Mouse (Mus musculus) hematopoietic stem cell, adult 5-6 weeks (primary cell): ENCODE data around the gene Cdc42bpb. TPM values are rescaled to one million over a fixed set of nuclear protein-coding genes. Genes with fewer than 3 reads are reported as not detected.

Source experiments
- ATAC-seq, 2 experiments: fragments of 125-278 bp in 1 of 2; replicated peaks in 1 of 2; 2 replicates each; pipeline ENCODE4 v1.8.0; 2016 to 2017; ENCODE audit warnings: inconsistent platforms in 2 of 2, mild to moderate bottlenecking in 2 of 2, moderate number of reproducible peaks in 2 of 2, low read depth in 1 of 2, moderate TSS enrichment in 1 of 2; ENCODE audit not compliant: low FRiP score in 2 of 2, poor library complexity in 2 of 2, severe bottlenecking in 2 of 2, insufficient read depth in 1 of 2, low TSS enrichment in 1 of 2
- total RNA-seq: library from RNA; stranded (forward); fragments of 172-1452, 232-1000 nt; gene quantifications from 2 replicates; pipeline ENCODE4 v1.2.3, GENCODE M21; 2017

Cdc42bpb gene
- total RNA-seq, result 7.2 and 8.0 TPM in 2 replicates

DNA sequence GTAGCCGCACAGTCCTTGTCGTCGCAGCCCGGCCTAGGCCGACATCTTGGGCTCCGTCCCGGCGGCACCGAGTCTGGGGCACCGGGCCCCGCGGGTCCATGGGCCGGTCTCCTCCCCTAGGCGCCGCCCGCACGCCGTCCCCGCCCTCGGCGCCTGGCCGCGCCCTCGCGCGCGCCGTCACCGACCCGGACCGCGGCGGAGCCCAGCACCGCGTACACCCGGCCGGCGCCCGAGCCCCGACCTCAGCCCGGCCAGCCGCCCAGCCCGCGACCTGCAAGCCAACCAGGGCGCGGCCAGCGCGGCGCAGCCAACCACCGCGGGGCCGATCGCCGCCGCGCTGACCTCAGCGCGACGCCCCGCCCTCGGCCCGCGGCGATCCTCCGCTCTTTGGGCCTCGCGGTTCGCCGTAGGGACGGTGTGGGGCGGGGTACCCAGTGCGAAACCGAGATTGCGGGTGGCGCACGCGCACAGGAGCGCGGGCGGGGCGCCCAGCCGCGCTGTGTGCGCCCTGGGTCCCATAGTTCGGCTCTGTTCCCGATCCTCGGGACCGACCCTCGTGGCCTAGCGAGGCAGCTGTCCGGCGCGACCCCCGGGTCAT is at the start of gene Cdc42bpb:
TSS of gene Cdc42bpb (minus strand) at position 343 of the 598 bp plus-strand sequence.
- ATAC-seq, result peak; percentile 44; a peak in 2 of 4 replicates

GRCm38 (mm10) chr12:111425789-111426460 is 48.4 kb upstream of the Cdc42bpb start:
- peak; percentile 37 to 63; a peak in 2 of 4 replicates for ATAC-seq

GRCm38 (mm10) chr12:111425258-111425657 is 47.7 kb upstream of the Cdc42bpb start:
- peak; percentile 39 to 49; a peak in 2 of 4 replicates for ATAC-seq

GRCm38 (mm10) chr12:111424547-111424946 is 47.0 kb upstream of the Cdc42bpb start:
- no peak for ATAC-seq

- ATAC-seq, result no peak
Measured at GRCm38 (mm10) chr12:111423570-111424129, 46.1 kb upstream of the Cdc42bpb start.

DNA sequence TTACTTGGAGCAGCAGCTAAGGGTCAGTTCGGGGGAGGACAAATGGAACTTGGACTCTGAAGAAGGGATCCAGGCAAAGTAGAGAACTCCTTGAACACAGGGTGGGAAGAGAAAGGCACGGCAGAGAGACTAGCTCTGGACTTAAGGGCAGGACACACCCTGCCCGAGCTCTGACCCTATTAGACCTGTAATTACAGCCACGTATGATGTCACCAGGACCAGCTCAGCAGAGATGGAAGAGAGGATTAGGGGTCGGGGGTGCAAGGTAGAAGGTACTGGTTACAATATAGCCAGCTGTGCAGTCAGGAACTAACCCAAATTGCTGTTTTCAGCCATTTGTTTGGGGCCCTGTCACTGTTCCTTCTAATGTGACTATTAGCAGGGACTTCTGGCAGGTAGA is 45.3 kb upstream of the Cdc42bpb start:
- ATAC-seq, result no peak

DNA sequence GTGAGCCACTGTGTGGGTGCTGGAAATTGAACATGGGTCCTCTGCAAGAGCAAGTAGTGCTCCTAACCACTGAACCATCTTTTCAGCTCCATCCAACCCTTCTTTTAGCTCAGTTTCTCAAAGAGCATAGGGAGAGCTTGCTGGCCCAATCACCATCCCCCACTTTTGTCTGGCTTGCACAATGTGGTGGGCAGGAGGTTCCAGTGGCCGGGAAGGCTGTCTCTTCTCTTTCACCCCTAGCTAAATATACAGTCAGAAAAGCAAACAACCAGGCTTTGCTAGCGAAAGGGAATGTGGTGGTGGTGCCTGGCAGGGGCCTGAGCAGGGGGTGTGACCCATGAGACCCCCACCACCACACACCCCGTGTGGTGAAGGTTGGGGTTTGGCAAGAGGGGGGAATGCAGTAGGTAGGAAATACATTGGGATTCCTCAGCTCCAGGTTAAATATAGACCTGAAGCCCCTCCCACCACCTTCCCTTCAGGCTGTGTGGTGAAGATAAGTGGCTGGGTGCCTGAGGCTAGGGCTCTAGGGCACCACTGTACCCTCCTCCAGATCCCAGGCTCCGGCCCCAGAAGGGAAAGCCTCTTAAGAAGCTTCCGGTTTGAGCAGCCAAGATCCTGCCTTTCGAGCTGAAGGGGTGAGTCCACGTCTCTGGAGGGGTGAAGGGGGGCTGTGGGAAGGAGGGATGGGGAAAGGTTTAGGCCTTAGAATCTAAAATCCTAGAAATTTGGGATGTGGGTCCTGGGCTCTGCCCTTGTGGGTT is 43.6 kb upstream of the Cdc42bpb start:
- ATAC-seq, result no peak

- no peak for ATAC-seq
Measured at GRCm38 (mm10) chr12:111419918-111420317, 42.4 kb upstream of the Cdc42bpb start.

GRCm38 (mm10) chr12:111416921-111417779 is 39.6 kb upstream of the Cdc42bpb start, which contains the start of gene Exoc3l4:
Exoc3l4 (plus strand) TSS chr12:111417017.
- ATAC-seq, result peak; percentile 14 to 15; a peak in 2 of 4 replicates

GRCm38 (mm10) chr12:111413300-111413699 is 35.8 kb upstream of the Cdc42bpb start:
- ATAC-seq, result peak; percentile 82 to 93

DNA sequence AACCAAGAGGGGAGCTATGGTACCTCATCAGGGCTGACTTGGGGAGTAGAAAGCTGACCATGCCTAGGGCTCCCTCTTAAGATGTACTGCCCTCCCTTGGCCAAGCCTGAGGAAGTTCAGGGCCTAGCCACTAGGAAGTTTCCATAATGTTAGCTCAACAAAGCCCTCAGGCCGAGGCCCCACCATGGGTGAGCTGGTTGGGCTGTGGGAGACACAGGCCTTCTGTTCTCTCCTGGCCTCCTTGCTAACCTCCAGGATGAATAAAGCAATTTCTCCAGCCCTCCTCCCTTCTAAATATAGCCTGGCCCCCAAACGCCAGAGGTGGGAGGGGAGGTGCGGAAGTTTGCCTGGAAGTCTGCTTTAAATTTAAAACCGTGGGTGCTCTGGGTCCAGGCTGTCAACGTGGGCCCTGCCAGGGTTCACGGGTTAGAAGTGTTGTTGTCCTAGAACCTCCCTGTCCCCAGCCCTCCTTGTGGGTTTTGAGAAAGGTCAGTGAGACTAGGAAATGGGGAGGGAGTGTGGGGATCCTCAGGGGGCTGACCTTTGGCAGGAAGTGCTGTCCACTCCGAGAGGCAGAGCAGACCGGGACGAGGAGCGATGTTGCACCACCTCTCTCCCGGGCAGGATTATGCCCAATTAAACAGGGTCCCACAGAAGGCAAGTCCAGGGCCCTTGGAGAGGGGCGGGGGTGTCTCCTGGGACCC is 35.2 kb upstream of the Cdc42bpb start:
- ATAC-seq, result no peak

GRCm38 (mm10) chr12:111411631-111412355 is 34.3 kb upstream of the Cdc42bpb start:
- no peak for ATAC-seq

- no peak for ATAC-seq
Measured at GRCm38 (mm10) chr12:111409583-111409982, 32.1 kb upstream of the Cdc42bpb start.

DNA sequence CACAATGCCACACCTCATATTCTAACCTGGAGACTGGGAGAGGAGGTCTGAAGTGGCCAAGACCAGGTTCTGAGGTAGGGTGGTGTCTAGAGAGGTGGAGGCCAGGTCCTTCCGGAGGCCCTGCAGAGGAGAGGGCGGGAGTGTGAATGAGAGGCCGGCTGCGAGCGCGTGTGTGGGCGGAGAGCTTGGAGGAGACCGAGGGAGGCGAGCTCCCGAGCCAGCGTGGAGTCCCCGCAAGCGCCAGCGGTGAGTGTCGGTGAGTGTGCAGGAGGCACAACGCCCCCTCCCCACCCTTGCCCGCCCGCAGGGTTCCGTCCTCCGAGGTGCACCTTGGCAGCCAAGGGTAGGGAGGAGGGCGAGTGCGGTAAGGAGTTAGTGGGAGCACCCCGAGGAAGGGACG is 29.1 kb upstream of the Cdc42bpb start, which contains the start of gene Lbhd2:
TSS of gene Lbhd2 (plus strand) at position 188 of the 400 bp plus-strand sequence.
- peak in 1 of 2 experiments; percentile 30; a peak in 1 of 4 replicates for ATAC-seq

GRCm38 (mm10) chr12:111404880-111405279 is 27.4 kb upstream of the Cdc42bpb start:
- ATAC-seq, result no peak
